In genomic region chr3:149413114-149413513, GRCm38 (mm10) we compare ENCODE assay signal across 23 mouse cellular contexts.
A peak's percentile ranks its signal among the peaks of the same experiment; 100 is the strongest.
DNase-seq lines count a peak whose midpoint lies in the region; ATAC-seq and TF ChIP-seq lines count a peak whose summit lies in the region.
"Had no signal": no experiment of that assay in that cellular context is flagged by ENCODE, and none has a peak within 500 bp of the region (broad histone marks: within the 10 kb centered on the region; RNA-seq: fewer than 3 reads in every experiment).

No protein-coding gene starts in this region.

- 88% methylated on average over 4 of the region's 4 CpGs for WGBS in midbrain, embryonic 11.5 days
- WGBS in midbrain, embryonic 15.5 days = 67% methylated on average over 4 of the region's 4 CpGs
- WGBS in intestine, postnatal 0 days = 73% methylated on average over 4 of the region's 4 CpGs

- H3K36me3 ChIP-seq in midbrain, embryonic 11.5 days (ENCODE audit: control insufficient read depth, insufficient read depth, low read length) = no peaks in the 10 kb centered on the region
- no peaks in the 10 kb centered on the region for H3K36me3 ChIP-seq in midbrain, embryonic 15.5 days (replicated peaks)
- H3K36me3 ChIP-seq in intestine, postnatal 0 days (ENCODE audit: control insufficient read depth, insufficient read depth) = no peaks in the 10 kb centered on the region
- H3K36me3 ChIP-seq: G1E had no signal

- H3K4me2 ChIP-seq in midbrain, embryonic 11.5 days = no peak overlapping the region
- H3K4me2 ChIP-seq in midbrain, embryonic 15.5 days = no peak overlapping the region
- H3K4me2 ChIP-seq in intestine, postnatal 0 days (replicated peaks; ENCODE audit: low read depth) = no peak overlapping the region

- no peaks in the 10 kb centered on the region for H3K4me1 ChIP-seq in midbrain, embryonic 11.5 days (ENCODE audit: control insufficient read depth, insufficient read depth, low read length)
- no peaks in the 10 kb centered on the region for H3K4me1 ChIP-seq in midbrain, embryonic 15.5 days
- H3K4me1 ChIP-seq in intestine, postnatal 0 days (replicated peaks; ENCODE audit: control insufficient read depth, insufficient read depth, low read length) = no peaks in the 10 kb centered on the region

- no peak overlapping the region for H3K27ac ChIP-seq in midbrain, embryonic 11.5 days (ENCODE audit: low read depth, low read length)
- no peak overlapping the region for H3K27ac ChIP-seq in midbrain, embryonic 15.5 days
- no peak overlapping the region for H3K27ac ChIP-seq in intestine, postnatal 0 days (ENCODE audit: low read depth, low read length)

- no peaks in the 10 kb centered on the region for H3K9me3 ChIP-seq in midbrain, embryonic 11.5 days (ENCODE audit: control insufficient read depth, low read length)
- H3K9me3 ChIP-seq in midbrain, embryonic 15.5 days = no peaks in the 10 kb centered on the region
- no peaks in the 10 kb centered on the region for H3K9me3 ChIP-seq in intestine, postnatal 0 days (ENCODE audit: control insufficient read depth)

- no peak for TF ChIP-seq CTCF in intestine, postnatal 0 days (IDR thresholded peaks at IDR 0.05; ENCODE audit: low read depth)

- no peak overlapping the region for H3K4me3 ChIP-seq in midbrain, embryonic 11.5 days (ENCODE audit: low read depth, low read length)
- no peak overlapping the region for H3K4me3 ChIP-seq in midbrain, embryonic 15.5 days
- H3K4me3 ChIP-seq in intestine, postnatal 0 days (ENCODE audit: low read depth, low read length) = no peak overlapping the region

- no peak for ATAC-seq in midbrain, embryonic 11.5 days (ENCODE audit: low FRiP score)
- no peak for ATAC-seq in midbrain, embryonic 15.5 days (replicated peaks)
- ATAC-seq in common myeloid progenitor, adult 5-6 weeks (replicated peaks; ENCODE audit: low read depth, poor library complexity, severe bottlenecking) = peak; percentile 54
- ATAC-seq in megakaryocyte progenitor cell, adult 5-6 weeks (replicated peaks; ENCODE audit: poor library complexity) = peak; percentile 37
- peak; percentile 66 for ATAC-seq in megakaryocyte-erythroid progenitor cell, adult 5-6 weeks (replicated peaks; ENCODE audit: low FRiP score, low TSS enrichment, poor library complexity, severe bottlenecking)
- ATAC-seq in intestine, postnatal 0 days = no peak
- ATAC-seq: activated CD4-positive, CD25-positive, alpha-beta regulatory T cell, adult 4 months; CD4-positive, CD25-positive, alpha-beta regulatory T cell, adult 4 months; Patski had no signal

- H3K27me3 ChIP-seq in midbrain, embryonic 11.5 days (ENCODE audit: control insufficient read depth, insufficient read depth, low read length) = no peaks in the 10 kb centered on the region
- no peaks in the 10 kb centered on the region for H3K27me3 ChIP-seq in midbrain, embryonic 15.5 days (replicated peaks)
- H3K27me3 ChIP-seq in intestine, postnatal 0 days (replicated peaks; ENCODE audit: control insufficient read depth, insufficient read depth, low read length) = no peaks in the 10 kb centered on the region
- H3K27me3 ChIP-seq: CH12.LX had no signal

- no peak overlapping the region for H3K9ac ChIP-seq in midbrain, embryonic 11.5 days (ENCODE audit: low read length)
- H3K9ac ChIP-seq in midbrain, embryonic 15.5 days = no peak overlapping the region
- no peak overlapping the region for H3K9ac ChIP-seq in intestine, postnatal 0 days (ENCODE audit: low read depth, low read length)

- peak; percentile 21 for DNase-seq in midbrain, embryonic 11.5 days (ENCODE audit: low spot score, missing footprints)
- DNase-seq in T-cell, adult 2 months (ENCODE audit: low spot score) = no peak
- no peak for DNase-seq in layer of hippocampus, adult 9-10 months (ENCODE audit: low spot score)
- DNase-seq: adrenal gland, adult 2 months; adrenal gland, adult 8-10 months; adrenal gland, postnatal 10 days; adrenal gland, postnatal 14 days; adrenal gland, postnatal 25 days; adrenal gland, postnatal 36 days; B cell, adult 2 months; cerebellum, adult 11 months; cerebellum, adult 11-12 months; cerebellum, adult 18-20 months had no signal

Comparison
In these comparisons a context has a peak if more than half of its experiments do, and no peak if none do; other contexts are left out.
1. ATAC-seq: peak in common myeloid progenitor, adult 5-6 weeks (single experiment), megakaryocyte progenitor cell, adult 5-6 weeks (single experiment) and megakaryocyte-erythroid progenitor cell, adult 5-6 weeks (single experiment); none in midbrain, embryonic 11.5 days (single experiment), midbrain, embryonic 15.5 days (single experiment) and intestine, postnatal 0 days (single experiment).